Mouse (Mus musculus): Measurements from ENCODE around the gene Hdac11.

Gene Hdac11

DNA sequence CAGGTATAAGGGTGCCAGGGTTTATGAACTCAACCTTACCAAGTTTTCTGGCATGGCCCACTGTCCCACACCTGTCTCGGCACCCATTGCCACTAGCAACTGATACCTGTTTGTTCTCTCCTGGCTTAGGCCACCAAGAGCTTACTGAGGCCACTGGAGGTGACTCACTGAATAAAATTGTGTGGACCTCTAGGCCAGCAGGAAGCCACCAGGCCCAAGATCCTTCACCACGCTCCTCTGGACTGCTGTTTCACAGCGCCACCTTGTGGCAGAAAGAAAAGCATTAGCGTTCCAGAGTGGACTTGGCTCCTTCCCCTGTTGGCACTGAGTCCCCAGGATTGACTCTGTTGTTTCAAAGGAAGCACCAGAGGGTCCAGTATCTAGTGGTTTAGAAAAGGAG lies 16.6 kb upstream of the Hdac11 start:
- DNase-seq = peak; percentile 87

DNA sequence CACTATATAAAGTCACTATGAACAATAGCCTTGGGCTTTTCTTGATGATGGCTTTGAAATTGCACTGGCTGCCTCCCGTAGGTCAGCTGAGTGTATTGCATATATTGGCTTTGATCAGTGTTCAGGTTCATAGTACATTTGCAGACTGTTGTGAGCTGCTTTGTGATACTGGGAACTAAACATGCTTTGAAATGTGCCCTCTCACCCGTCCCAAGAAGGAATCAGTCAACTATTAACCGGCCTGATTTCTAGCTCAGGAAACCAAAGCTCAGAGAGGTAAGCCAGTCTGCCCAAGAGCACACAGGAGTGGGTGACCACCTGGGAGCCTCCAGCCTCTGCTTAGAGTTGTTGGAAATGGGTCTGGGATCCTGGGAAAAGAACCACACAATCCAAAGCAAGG lies 11.4 kb upstream of the Hdac11 start:
- no peak for DNase-seq

DNA sequence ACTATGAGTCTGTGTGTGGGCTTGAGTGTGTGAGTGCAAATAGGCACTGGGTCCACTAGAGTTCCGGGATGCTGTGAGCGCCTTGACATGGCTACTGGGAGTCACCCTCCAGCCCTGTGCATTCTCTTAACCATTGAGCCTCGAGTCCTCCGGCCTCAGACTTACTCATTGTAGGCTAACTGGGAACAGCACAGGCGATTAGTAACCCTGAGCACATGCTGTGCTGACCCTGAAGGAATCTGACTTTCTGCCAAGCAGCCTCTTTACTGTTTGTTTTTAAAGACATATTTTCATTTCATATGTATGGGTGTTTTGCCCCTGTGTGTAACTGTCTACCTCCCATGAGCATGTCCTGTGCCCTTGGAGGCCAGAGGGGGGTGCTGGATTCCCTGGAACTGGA lies 10.9 kb upstream of the Hdac11 start:
- no peak for DNase-seq

DNA sequence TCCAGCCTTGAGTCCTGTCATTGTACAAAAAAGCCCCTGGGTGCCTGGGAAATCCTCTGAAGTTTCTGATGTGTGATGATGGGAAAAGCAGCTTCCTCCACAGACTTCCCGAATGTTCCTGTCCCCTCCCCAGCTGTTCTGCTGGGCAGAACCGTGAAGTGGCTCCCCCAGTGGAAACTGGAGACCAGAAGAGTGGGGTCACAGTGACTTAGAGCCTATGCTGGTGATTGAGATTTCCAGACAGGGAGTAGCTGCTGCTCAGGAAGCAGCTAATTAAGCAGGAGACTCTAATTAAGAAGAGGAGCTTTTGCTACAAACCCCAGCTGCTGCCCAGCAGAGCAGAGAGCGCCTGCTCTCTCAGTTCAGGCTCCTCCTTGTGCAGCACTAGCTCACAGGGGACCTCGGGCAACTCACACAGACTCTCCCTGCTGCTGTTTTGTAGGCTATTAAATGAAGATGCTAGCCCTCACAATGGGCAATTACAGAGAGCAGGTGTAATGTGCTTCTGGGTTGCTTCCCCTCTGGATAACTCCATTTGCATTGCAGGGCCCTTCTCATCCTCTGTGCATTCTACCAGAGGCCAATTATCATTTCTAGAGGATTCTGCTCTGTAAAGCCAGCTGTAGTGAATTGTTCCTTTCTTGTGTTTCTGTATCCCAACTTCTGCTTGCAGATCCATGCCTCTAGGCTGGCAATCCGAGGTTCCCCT lies 9.9 kb upstream of the Hdac11 start:
- DNase-seq = peak; percentile 38

DNA sequence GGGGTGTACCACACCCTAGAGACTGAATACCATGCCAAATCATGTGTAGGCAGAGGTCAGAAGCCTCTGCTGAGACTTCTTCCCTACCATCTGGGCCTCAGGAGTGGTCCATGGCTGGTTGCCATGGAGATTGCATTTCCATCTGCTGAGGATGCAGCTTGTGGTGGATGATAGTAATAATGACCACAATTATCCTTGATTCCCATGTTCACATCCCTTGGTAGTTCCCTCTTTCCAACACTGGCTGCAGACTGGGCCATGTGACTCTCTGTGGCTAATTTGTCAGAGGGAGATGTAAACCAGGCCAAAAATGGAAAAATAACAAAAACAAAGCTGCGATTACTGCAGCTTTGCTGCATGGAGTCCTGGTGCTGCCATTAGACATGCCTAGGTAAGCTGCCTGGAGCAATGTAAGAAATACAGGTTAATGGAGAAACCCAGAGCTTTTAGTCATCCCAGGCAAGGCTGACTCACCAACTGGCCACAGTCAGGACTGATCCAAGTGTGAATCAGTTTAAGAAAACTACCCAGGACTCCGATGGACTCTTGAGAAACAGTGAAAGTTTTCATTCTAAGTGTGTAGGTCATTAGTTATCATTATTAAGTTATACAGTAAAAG lies 9.2 kb upstream of the Hdac11 start:
- DNase-seq = no peak

DNA sequence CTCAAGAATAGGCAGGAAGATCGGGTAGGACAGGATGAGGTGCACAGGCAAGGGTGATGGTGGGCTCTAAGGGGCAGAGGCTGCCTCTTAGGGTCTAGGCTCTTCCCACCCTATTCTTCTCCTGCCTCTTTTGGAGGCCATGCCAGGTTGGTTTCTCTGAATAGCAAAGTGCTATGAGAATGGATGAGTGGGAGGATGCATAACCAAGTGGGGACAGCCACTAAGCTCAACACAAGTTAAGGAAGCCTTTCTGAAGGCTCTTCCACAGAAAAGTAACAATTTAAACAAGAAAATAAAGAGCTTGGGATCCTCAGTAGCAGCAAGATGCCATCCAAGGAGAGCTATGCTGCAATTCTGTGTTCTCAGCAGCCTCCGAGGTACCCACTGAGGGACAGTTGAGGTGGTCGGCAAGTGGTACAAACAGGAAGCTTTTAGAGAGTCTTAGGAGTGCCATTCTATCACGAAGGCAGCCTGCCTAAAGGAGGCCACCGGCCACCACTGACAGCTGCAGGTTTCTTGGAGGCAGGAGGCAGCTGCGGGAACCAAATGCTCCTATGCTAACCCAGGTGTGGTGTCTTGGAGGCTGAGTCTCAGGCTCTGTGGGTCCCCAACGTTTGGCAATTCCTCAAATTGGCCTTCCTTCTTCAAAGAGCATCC lies 3.4 kb upstream of the Hdac11 start:
- no peak for DNase-seq

DNA sequence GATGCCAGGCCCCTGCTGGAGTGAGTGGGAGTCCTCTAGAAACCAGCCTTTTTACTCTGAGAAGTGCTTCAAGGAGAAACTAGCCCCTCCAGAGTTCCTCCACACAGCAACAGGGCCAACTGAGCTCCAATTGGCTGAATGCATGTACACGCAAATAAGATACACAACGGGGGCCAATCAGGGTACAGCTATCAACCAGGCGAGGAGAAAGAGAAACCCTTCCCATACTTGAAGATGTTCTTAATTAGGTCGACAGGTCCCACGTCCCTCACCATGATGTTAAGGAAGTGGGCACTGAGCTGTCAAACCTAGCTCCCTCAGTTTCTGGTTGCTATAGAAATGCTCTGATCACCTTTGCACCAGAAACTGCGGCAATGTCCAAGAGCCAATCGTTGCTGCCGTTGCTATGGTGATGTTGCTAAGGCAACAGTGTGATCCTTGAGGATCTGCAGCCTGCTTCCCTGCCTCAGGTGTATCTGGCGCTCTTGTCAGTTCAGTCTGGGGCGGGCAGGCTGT lies 2.9 kb upstream of the Hdac11 start:
- DNase-seq = no peak

DNA sequence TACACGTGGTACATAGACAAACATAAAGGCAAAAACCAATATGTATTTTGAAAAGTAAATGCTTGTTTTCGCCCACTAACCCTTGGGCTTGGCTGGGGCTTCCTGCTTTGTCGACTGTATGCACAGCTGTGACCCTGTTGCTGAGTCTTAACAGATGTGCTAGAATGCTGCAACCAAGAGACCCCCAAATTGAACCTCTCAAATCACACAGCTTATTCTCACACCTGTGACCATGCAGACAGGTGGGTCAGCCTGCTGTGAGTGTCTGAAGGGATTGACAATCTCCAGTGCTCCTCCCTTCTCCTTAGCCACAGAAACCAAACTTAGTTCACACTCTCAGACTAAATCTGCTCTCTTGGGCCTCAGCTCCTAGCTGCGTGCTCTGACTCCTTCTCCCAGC lies 1.8 kb upstream of the Hdac11 start:
- DNase-seq = no peak

DNA sequence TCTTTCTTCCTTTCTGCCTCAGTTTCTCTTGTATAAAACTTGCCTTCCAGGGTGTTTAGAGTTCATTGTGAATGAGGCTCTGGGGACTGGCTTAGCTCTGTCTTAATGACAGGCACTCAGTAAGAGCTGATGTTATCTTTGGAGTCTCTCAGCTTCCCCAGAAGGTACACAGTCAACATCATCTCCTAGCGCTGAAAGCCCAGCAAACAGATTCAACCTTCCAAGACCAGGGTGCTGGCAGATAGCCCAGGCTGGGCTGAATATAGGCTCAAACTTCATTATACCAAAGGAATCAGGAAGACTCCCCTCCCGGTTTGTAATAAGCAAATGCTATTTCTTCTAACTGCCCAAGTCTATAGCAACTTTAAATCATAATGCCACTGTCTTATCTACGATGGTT lies 1.2 kb upstream of the Hdac11 start:
- DNase-seq = no peak

DNA sequence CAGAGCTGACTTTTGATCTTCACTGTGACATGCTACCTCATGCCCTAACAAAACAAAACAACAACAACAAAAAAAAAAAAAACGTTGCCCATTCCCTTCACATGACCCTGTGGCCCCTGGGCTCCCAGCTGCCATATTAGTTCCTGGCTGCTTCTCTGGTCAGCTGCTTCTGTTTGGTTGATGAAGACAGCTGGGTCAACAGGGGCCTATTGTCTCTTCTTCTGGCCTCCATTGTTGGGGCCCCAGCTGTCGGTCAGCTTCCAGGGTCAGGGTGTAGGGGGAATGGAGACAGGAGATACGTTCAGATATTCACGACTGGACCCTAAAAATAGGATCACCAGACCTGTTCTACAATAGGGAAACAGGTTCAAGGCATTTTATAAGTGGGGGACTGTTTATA lies 403 bp upstream of the Hdac11 start:
- no peak for DNase-seq

DNA sequence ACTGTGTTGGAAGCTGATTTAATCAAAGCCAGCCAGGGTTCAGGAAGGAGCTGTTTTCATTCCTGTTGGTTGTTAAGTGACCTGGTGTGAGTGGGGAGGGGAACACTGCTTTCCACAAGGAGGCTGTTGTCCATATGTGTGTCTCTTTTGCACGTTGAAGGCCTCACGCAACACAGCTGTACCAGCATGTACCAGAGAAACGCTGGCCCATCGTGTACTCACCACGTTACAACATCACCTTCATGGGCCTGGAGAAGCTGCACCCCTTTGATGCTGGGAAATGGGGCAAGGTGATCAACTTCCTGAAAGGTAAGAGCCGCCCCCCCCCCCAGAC lies 739 bp downstream of the Hdac11 start:
- DNase-seq = no peak

DNA sequence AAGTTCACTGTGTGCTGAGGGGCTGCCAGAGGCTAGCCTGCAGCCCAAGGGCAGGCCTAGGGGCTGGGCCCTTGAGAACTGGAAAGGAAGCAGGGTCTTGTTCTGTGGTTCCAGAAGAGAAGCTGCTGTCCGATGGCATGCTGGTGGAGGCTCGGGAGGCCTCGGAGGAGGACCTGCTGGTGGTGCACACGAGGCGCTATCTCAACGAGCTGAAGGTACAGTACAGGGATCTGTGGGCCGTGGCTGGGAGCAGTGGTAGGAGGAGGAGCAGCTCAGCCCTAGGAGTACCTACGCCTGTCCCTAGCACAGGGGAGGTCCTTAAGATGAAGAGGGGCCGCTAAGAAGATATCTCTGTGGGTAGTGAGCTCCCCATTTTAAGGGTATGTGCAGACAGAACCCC lies 2.6 kb downstream of the Hdac11 start:
- DNase-seq = no peak

DNA sequence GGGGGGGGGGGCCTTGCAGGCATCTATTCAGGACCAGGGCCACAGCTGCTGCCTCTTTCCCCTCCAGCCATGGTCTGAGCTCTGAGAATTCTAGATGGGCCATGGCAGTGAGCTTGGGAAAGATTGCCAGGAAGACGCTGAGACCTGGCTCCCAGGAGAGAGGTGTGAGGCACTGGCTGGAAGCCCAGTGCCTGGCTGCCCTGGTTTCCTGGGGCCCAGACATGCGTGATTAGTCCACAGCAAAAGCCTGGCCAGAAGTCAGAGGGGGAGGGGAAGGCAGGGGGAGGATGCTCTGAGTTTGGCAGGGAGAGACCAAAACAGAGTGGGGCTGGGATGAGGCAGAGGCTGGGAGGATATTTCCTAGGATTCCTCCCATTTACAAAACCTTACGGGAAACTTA lies 3.9 kb downstream of the Hdac11 start:
- peak; percentile 63 for DNase-seq

DNA sequence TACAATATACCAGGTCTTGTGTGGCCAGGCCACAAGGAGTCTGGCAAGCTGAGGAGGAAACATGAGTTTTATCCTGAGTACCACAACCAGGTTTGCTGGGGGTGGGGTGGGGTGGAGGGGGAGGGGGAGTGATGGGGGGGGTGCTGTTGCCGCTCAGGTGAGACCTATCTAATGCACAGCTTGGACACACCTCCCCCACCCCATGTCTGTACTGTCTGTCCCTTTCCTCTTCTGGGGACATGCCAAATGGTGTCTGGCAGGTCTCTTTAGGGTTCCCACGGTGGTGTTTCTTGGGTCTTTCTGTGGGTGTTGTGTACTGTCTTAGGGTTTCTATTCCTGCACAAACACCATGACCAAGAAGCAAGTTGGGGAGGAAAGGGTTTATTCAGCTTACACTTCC lies 4.5 kb downstream of the Hdac11 start:
- DNase-seq = no peak

DNA sequence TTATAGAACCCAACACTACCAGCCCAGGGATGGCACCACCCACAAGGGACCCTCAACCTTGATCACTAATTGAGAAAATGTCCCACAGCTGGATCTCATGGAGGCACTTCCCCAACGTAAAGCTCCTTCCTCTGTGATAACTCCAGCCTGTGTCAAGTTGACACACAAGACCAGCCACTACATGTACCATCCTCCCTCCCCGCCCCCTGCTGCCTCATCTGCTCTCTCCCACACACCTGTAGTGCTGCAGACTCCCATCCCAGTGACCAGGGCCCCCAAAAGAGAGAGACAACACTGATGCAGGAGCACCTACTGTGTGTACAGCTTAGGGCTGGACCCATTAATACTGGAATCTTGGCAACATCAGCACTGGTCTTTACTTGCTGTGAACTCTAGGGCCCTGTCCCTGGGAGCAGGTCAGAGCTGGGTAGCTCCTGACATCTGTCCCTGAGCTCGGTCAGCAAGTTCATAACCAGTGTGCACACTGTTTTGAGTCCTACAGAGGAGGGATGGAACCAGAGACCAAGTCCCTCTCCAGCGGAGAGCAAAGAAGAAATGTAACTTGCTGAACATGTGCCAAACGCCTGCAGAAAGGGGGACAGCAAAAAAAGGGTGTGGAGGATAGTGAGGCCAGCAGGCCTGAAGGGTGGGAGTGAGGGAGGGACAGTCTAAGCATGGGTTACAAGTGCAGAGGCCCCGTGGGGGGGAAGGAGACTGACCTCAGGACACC lies 5.2 kb downstream of the Hdac11 start:
- no peak for DNase-seq

DNA sequence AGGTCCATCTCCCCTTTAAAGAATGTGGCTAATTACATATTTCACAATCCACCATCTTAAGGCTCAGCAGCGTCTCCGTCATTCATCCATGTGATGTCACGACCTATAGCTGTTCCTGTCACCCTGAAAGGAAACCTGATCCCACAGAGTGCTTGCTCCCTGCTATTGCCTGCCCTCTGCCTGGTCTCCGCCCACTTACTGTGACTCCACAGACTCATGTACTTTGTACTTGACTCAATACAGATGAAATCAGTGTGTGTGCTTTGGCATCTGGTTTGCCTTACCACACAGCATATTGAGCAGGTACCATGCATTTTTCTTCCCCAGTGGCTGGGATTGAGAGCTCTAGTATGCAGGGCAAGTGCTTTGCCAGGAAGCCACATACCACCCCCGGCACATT lies 5.8 kb downstream of the Hdac11 start:
- DNase-seq = no peak

DNA sequence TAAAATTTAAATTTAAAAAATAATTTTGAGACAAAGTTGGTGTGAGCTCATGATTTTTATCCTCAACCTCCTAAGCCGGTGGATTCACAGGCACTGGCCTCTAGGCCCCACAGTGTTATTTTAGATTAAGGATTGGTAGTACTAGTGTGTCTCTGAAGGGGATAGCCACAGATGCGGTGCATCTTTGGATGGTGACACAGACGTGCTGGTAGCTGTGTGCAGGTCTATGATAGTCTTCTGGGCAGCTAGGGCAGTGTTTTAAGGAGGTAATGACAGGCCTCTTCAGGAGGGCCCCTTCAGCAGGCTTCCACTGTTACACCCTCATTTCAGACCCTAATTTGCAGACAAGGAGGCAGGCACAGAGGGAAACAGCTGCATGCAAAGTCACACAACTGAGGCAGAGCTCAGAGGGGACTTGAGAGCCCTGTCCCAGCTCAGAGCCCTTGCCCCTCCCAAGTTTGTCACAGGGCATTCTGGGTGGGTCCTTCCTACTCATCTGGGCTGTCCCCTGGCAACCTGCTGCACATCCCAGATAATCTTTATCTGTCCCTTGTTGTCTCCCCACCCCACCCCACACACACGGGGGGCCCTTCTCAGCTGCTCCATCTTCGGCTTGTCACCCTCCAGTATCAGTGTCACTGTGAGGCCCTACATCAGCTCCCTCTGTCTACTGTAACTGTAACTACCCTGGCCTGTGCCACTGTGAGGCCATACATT lies 6.9 kb downstream of the Hdac11 start:
- no peak for DNase-seq

DNA sequence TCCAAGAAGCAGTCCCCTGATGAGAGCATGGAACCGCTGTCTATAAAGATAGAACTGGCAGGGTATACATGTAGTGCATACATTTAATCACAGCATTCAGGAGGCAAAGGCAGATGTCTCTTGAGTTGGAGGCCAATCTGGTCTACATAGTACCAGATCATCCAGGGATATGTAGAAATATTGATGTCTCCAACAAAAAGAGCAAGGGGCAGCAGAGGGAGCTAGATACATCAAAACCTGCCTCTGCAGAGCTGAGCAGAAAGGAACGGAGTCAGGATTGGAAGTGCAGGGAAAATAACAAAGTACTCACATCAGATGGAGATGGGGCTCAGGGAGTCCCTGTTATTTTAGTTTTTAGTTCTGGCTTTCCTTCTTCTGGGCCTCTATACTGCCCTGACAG lies 8.1 kb downstream of the Hdac11 start:
- no peak for DNase-seq

DNA sequence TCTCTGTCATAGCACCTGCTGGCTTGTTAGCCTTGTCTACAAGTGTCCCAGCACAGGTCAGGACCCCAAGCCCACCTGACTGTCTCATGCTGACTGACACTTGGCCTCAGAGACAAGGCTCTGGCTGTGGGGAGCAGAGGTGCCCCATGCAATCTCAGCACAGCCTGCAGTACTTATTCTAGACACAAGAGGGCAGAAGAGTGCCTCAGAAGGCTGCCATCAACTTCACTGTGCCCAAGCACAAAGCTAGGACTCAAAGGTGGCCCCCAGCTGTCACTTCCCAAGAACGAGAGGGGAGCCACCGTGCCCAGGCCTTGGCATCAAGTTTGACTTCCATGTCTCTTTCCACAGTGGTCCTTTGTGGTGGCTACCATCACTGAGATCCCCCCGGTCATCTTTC lies 8.7 kb downstream of the Hdac11 start:
- DNase-seq = peak; percentile 77

DNA sequence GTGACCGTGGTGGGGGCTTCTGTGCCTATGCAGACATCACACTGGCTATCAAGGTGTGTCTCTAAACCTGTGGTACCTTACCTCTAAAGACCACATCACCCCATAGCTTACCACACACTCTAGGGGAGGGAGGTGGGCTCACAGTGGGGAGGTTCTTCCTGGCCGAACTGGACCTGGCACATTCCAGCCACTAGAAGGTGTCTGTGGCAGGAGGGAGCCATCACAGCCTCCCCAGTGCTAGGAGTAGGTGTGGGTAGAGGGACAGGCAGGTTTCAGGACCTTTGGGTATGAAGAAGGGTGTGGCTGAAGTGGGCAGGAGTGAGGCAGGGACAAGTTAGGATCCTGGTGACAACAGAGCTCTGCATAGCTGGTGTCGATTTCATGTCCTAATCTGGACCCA lies 11.4 kb downstream of the Hdac11 start:
- DNase-seq = no peak

DNA sequence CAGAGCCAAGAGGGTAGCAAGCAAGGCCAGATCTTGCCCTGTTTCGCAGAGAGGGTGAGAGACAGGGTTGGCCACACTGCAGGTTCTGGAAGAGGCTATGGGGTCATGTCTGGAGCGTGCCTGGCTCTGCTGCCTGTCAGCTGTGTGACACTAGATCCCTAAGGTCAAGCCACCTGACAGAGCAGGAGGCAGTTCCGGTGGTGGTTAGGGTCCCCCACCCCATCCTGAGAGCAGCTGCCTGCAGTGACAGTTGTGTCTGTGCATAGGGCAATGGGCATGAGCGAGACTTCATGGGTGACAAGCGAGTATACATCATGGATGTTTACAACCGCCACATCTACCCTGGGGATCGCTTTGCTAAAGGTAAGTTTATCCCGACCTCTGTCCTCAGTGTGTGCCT lies 12.7 kb downstream of the Hdac11 start:
- no peak for DNase-seq

DNA sequence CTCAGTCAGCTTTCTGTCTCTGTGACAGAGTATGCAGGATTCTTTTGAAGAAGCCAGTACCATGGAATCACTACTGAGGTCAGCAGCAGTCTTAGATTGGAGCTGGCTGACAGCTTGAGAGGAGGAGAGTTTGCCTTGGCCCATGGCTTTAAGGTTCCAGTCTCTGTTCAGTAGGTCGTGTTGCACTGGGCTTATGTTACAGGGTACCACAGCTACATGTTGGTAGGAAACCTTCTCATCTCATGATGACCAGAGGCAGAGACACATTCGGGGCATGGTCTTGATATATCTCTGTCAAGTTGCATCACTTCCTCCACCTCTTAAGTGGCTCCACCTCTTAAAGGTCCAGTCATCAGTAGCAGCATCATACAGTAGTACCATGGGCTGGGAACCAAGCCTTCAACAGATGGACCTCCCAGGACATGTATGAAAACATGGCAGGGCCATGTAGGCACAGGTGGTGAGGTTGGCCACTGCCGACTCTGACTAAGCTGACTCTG lies 15.0 kb downstream of the Hdac11 start:
- no peak for DNase-seq

DNA sequence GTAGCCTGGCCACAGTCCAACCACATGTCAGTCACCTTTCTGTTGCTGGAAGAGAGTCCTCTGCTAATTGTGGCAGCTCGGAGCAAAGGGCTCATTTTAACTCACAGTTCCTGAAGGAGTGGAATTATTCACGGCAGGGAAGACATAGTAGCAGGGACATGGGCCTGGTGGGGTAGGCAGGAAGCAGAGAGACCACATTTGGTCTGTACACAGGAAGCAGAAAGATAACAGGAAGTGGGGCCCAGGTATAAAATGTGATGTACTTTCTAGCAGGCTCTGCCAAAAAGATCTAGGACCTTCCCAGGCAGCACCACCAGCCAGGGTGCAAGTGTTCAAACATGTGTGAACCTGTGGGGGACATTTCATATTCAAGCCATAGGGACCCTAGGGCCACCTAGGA lies 15.9 kb downstream of the Hdac11 start:
- no peak for DNase-seq

Measured in lung, postnatal 10 days (tissue).